Mouse (Mus musculus) mesoderm, embryonic 11.5 days (tissue): ENCODE measurements at regions not wholly inside any gene's neighbourhood (a gene's known extent, or its start where the extent isn't known, plus 50 kb on each side); places are given as distances from the start of the nearest gene placed in this dataset.
A peak's percentile ranks its signal among the peaks of the same experiment; 100 is the strongest.
"Not testable (repeated sequence)": the region's sequence is repeated elsewhere in the genome, so short reads cannot be mapped to it uniquely, and the experiment has no call there.

Source experiments
- DNase-seq: peaks from one replicate; pipeline ENCODE4 v3.0.0-alpha.2; 2012; ENCODE audit warnings: low read depth, low spot score

GRCm38 (mm10) chr8:35121084-35121483, 644.5 kb upstream of the Gm19410 start:
- no peak for DNase-seq

- DNase-seq: peak; percentile 23
These were observed 642.4 kb upstream of the Gm19410 start for GRCm38 (mm10) chr8:35123196-35123621.

GRCm38 (mm10) chr8:35125179-35125578, 640.4 kb upstream of the Gm19410 start:
- DNase-seq: no peak

- DNase-seq: no peak
These were observed 633.3 kb upstream of the Gm19410 start for GRCm38 (mm10) chr8:35132281-35132680.

GRCm38 (mm10) chr8:35135630-35136029, 630.0 kb upstream of the Gm19410 start:
- DNase-seq: no peak

GRCm38 (mm10) chr8:35136643-35137042, 628.9 kb upstream of the Gm19410 start:
- DNase-seq: no peak

GRCm38 (mm10) chr8:35140775-35141174, 624.8 kb upstream of the Gm19410 start:
- DNase-seq: no peak

- DNase-seq: no peak
These were observed 622.5 kb upstream of the Gm19410 start for GRCm38 (mm10) chr8:35143018-35143656.

GRCm38 (mm10) chr8:35143684-35144083, 621.9 kb upstream of the Gm19410 start:
- no peak for DNase-seq

- peak; percentile 31 for DNase-seq
These were observed 621.2 kb upstream of the Gm19410 start for GRCm38 (mm10) chr8:35144401-35144800.

- no peak for DNase-seq
These were observed 618.1 kb upstream of the Gm19410 start for GRCm38 (mm10) chr8:35147481-35147880.

GRCm38 (mm10) chr8:35147967-35148366, 617.6 kb upstream of the Gm19410 start:
- no peak for DNase-seq

- no peak for DNase-seq
These were observed 613.0 kb upstream of the Gm19410 start for GRCm38 (mm10) chr8:35152585-35152984.

GRCm38 (mm10) chr8:35156272-35156671, 609.3 kb upstream of the Gm19410 start:
- DNase-seq: no peak

- DNase-seq: no peak
These were observed 607.9 kb upstream of the Gm19410 start for GRCm38 (mm10) chr8:35157711-35158110.

- DNase-seq: peak; percentile 73
These were observed 606.3 kb upstream of the Gm19410 start for GRCm38 (mm10) chr8:35159329-35159728.

- DNase-seq: no peak
These were observed 605.4 kb upstream of the Gm19410 start for GRCm38 (mm10) chr8:35160230-35160629.

GRCm38 (mm10) chr8:35162166-35162565, 603.4 kb upstream of the Gm19410 start:
- DNase-seq: not testable (repeated sequence)

GRCm38 (mm10) chr8:35166611-35167010, 599.0 kb upstream of the Gm19410 start:
- DNase-seq: no peak

- DNase-seq: no peak
These were observed 593.9 kb upstream of the Gm19410 start for GRCm38 (mm10) chr8:35171536-35172310.

- no peak for DNase-seq
These were observed 588.3 kb upstream of the Gm19410 start for GRCm38 (mm10) chr8:35177314-35177713.

GRCm38 (mm10) chr8:35180075-35180474, 585.5 kb upstream of the Gm19410 start:
- DNase-seq: no peak

GRCm38 (mm10) chr8:35182141-35182540, 583.4 kb upstream of the Gm19410 start:
- DNase-seq: no peak
